Mouse (Mus musculus): ENCODE results near the gene Hdhd5. TPM values are rescaled to one million over a fixed set of nuclear protein-coding genes. Genes with fewer than 3 reads are reported as not detected.

Gene Hdhd5
- polyA plus RNA-seq, 1 experiment from 2014 or later, result 17.0 TPM

DNA sequence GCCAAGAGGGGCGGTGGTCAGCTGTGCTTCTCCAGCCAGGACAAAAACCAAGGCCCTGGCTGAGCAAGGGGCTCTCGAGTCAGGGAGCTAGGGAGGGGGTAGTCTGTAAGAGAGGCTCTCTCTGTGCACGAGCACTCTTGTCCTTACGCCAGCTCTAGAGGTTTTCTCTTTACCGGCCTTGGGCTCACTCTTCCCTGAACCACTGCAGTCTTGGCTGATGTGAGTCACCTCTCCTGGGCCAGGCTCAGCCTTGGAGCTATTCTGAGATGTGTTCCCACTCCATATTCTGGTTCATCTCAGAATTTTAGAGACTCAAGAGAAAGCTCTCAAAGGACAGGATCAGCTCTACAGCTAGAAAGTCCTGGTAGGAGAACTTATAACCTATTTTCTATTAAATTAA, 13.8 kb downstream of the Hdhd5 start:
- Histone ChIP-seq H3K27me3 (ENCODE audit: control insufficient read depth, insufficient read depth, low read length) (no peaks in the 10 kb centered on the region), H3K4me2 (replicated peaks; ENCODE audit: low read depth, low read length) (no peak overlapping the region), H3K36me3 (ENCODE audit: control insufficient read depth, insufficient read depth, low read length) (peaks cover 29% of the 10 kb centered on the region), H3K9me3 (ENCODE audit: control insufficient read depth, low read depth, low read length) (no peaks in the 10 kb centered on the region), H3K27ac (ENCODE audit: low read length) (no peak overlapping the region), H3K9ac (replicated peaks; ENCODE audit: low read depth, low read length) (no peak overlapping the region), H3K4me1 (ENCODE audit: control insufficient read depth, insufficient read depth, low read length) (no peaks in the 10 kb centered on the region), H3K4me3 (ENCODE audit: low read depth, low read length) (no peak overlapping the region)
- WGBS, result 87% methylated on average over 5 of the region's 5 CpGs
- ATAC-seq (ENCODE audit: insufficient number of reproducible peaks, insufficient read depth, low FRiP score, low read depth), result no peak

- Histone ChIP-seq H3K27ac (ENCODE audit: low read length) (no peak overlapping the region), H3K4me2 (replicated peaks; ENCODE audit: low read depth, low read length) (no peak overlapping the region), H3K9me3 (ENCODE audit: control insufficient read depth, low read depth, low read length) (no peaks in the 10 kb centered on the region), H3K27me3 (ENCODE audit: control insufficient read depth, insufficient read depth, low read length) (no peaks in the 10 kb centered on the region), H3K9ac (replicated peaks; ENCODE audit: low read depth, low read length) (no peak overlapping the region), H3K4me1 (ENCODE audit: control insufficient read depth, insufficient read depth, low read length) (no peaks in the 10 kb centered on the region), H3K4me3 (ENCODE audit: low read depth, low read length) (no peak overlapping the region), H3K36me3 (ENCODE audit: control insufficient read depth, insufficient read depth, low read length) (peaks cover 27% of the 10 kb centered on the region)
- 80% methylated on average over 6 of the region's 6 CpGs for WGBS
- no peak for ATAC-seq (ENCODE audit: insufficient number of reproducible peaks, insufficient read depth, low FRiP score, low read depth)
Observed at GRCm38 (mm10) chr6:120516879-120517278, 14.2 kb downstream of the Hdhd5 start.

- Histone ChIP-seq H3K4me2 (replicated peaks; ENCODE audit: low read depth, low read length) (no peak overlapping the region), H3K4me1 (ENCODE audit: control insufficient read depth, insufficient read depth, low read length) (no peaks in the 10 kb centered on the region), H3K9me3 (ENCODE audit: control insufficient read depth, low read depth, low read length) (no peaks in the 10 kb centered on the region), H3K4me3 (ENCODE audit: low read depth, low read length) (no peak overlapping the region), H3K27ac (ENCODE audit: low read length) (no peak overlapping the region), H3K9ac (replicated peaks; ENCODE audit: low read depth, low read length) (no peak overlapping the region), H3K27me3 (ENCODE audit: control insufficient read depth, insufficient read depth, low read length) (no peaks in the 10 kb centered on the region), H3K36me3 (ENCODE audit: control insufficient read depth, insufficient read depth, low read length) (peaks cover 23% of the 10 kb centered on the region)
- no peak for ATAC-seq (ENCODE audit: insufficient number of reproducible peaks, insufficient read depth, low FRiP score, low read depth)
- 87% methylated on average over 4 of the region's 4 CpGs for WGBS
Observed at GRCm38 (mm10) chr6:120516422-120516821, 14.7 kb downstream of the Hdhd5 start.

GRCm38 (mm10) chr6:120511212-120511611, 19.9 kb downstream of the Hdhd5 start:
- Histone ChIP-seq H3K9ac (replicated peaks; ENCODE audit: low read depth, low read length) (no peak overlapping the region), H3K27ac (ENCODE audit: low read length) (no peak overlapping the region), H3K4me2 (replicated peaks; ENCODE audit: low read depth, low read length) (no peak overlapping the region), H3K4me1 (ENCODE audit: control insufficient read depth, insufficient read depth, low read length) (no peaks in the 10 kb centered on the region), H3K4me3 (ENCODE audit: low read depth, low read length) (no peak overlapping the region), H3K27me3 (ENCODE audit: control insufficient read depth, insufficient read depth, low read length) (no peaks in the 10 kb centered on the region), H3K36me3 (ENCODE audit: control insufficient read depth, insufficient read depth, low read length) (peaks cover 6% of the 10 kb centered on the region), H3K9me3 (ENCODE audit: control insufficient read depth, low read depth, low read length) (no peaks in the 10 kb centered on the region)
- 83% methylated on average over 6 of the region's 6 CpGs for WGBS
- ATAC-seq (ENCODE audit: insufficient number of reproducible peaks, insufficient read depth, low FRiP score, low read depth), result no peak

GRCm38 (mm10) chr6:120510425-120510824, 20.7 kb downstream of the Hdhd5 start:
- H3K4me1 ChIP-seq (ENCODE audit: control insufficient read depth, insufficient read depth, low read length), result no peaks in the 10 kb centered on the region
- 87% methylated on average over 8 of the region's 8 CpGs for WGBS
- no peak overlapping the region for H3K9ac ChIP-seq (replicated peaks; ENCODE audit: low read depth, low read length)
- H3K4me3 ChIP-seq (ENCODE audit: low read depth, low read length), result no peak overlapping the region
- no peaks in the 10 kb centered on the region for H3K9me3 ChIP-seq (ENCODE audit: control insufficient read depth, low read depth, low read length)
- ATAC-seq (ENCODE audit: insufficient number of reproducible peaks, insufficient read depth, low FRiP score, low read depth), result no peak
- peaks cover 6% of the 10 kb centered on the region for H3K36me3 ChIP-seq (ENCODE audit: control insufficient read depth, insufficient read depth, low read length)
- no peak overlapping the region for H3K27ac ChIP-seq (ENCODE audit: low read length)
- H3K4me2 ChIP-seq (replicated peaks; ENCODE audit: low read depth, low read length), result no peak overlapping the region
- no peaks in the 10 kb centered on the region for H3K27me3 ChIP-seq (ENCODE audit: control insufficient read depth, insufficient read depth, low read length)

GRCm38 (mm10) chr6:120509975-120510374, 21.1 kb downstream of the Hdhd5 start:
- Histone ChIP-seq H3K27me3 (ENCODE audit: control insufficient read depth, insufficient read depth, low read length) (no peaks in the 10 kb centered on the region), H3K9ac (replicated peaks; ENCODE audit: low read depth, low read length) (no peak overlapping the region), H3K4me1 (ENCODE audit: control insufficient read depth, insufficient read depth, low read length) (no peaks in the 10 kb centered on the region), H3K4me2 (replicated peaks; ENCODE audit: low read depth, low read length) (no peak overlapping the region), H3K9me3 (ENCODE audit: control insufficient read depth, low read depth, low read length) (no peaks in the 10 kb centered on the region), H3K4me3 (ENCODE audit: low read depth, low read length) (no peak overlapping the region), H3K36me3 (ENCODE audit: control insufficient read depth, insufficient read depth, low read length) (peaks cover 6% of the 10 kb centered on the region), H3K27ac (ENCODE audit: low read length) (no peak overlapping the region)
- 71% methylated on average over 7 of the region's 7 CpGs for WGBS
- no peak for ATAC-seq (ENCODE audit: insufficient number of reproducible peaks, insufficient read depth, low FRiP score, low read depth)

DNA sequence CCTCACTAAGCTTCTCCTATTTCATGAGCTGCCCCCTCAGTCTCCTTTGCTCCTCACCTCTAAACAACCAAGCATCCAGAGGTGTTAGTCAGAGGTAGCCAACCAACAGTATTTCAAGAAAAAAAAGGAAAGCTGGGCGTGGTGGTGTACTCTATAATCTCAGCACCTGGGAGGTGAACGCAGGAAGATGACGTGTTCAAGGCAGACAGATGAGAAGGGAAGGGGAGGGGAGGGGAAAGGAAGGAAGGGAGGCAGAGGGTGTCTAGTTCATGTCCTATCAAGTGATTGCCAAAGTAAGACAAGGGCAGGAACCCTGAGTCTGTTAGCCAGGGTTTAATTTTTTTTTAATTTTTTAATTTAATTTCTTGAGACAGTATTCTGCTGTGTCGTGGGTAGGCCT, 22.5 kb downstream of the Hdhd5 start:
- no peak overlapping the region for H3K27ac ChIP-seq (ENCODE audit: low read length)
- no peak overlapping the region for H3K4me3 ChIP-seq (ENCODE audit: low read depth, low read length)
- no peaks in the 10 kb centered on the region for H3K9me3 ChIP-seq (ENCODE audit: control insufficient read depth, low read depth, low read length)
- no peaks in the 10 kb centered on the region for H3K4me1 ChIP-seq (ENCODE audit: control insufficient read depth, insufficient read depth, low read length)
- no peak for ATAC-seq (ENCODE audit: insufficient number of reproducible peaks, insufficient read depth, low FRiP score, low read depth)
- H3K9ac ChIP-seq (replicated peaks; ENCODE audit: low read depth, low read length), result no peak overlapping the region
- H3K27me3 ChIP-seq (ENCODE audit: control insufficient read depth, insufficient read depth, low read length), result no peaks in the 10 kb centered on the region
- H3K4me2 ChIP-seq (replicated peaks; ENCODE audit: low read depth, low read length), result no peak overlapping the region
- H3K36me3 ChIP-seq (ENCODE audit: control insufficient read depth, insufficient read depth, low read length), result peaks cover 6% of the 10 kb centered on the region
- WGBS, result 76% methylated on average over 4 of the region's 4 CpGs

DNA sequence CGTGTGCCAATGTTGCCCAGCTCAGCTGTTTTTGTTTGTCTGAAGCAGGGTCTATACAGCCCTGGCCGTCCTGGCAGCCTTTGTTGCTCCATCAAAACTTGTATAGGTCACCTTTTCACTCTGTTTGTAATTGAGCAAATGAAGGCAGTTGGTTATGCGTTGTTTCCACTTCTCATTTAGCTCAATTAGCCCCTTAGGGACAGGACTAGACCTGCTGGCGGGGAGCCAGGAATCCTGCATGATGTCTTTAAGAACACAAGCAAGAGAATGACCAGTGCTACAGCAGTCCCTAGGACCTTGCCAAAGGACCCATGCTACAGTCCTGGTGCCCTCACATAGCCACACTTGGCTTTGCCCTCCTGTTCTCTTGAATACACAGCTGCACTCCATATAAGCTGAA, 25.6 kb downstream of the Hdhd5 start:
- Histone ChIP-seq H3K27me3 (ENCODE audit: control insufficient read depth, insufficient read depth, low read length) (no peaks in the 10 kb centered on the region), H3K9me3 (ENCODE audit: control insufficient read depth, low read depth, low read length) (0 out of 2 replicates have a peak, but pooled peaks cover 2% of the 10 kb centered on the region), H3K27ac (ENCODE audit: low read length) (no peak overlapping the region), H3K9ac (replicated peaks; ENCODE audit: low read depth, low read length) (no peak overlapping the region), H3K36me3 (ENCODE audit: control insufficient read depth, insufficient read depth, low read length) (peaks cover 6% of the 10 kb centered on the region; the same call in 1 of the 2 replicates), H3K4me3 (ENCODE audit: low read depth, low read length) (no peak overlapping the region), H3K4me2 (replicated peaks; ENCODE audit: low read depth, low read length) (no peak overlapping the region), H3K4me1 (ENCODE audit: control insufficient read depth, insufficient read depth, low read length) (no peaks in the 10 kb centered on the region)
- ATAC-seq (ENCODE audit: insufficient number of reproducible peaks, insufficient read depth, low FRiP score, low read depth), result no peak
- WGBS, result 80% methylated on average over 4 of the region's 4 CpGs

DNA sequence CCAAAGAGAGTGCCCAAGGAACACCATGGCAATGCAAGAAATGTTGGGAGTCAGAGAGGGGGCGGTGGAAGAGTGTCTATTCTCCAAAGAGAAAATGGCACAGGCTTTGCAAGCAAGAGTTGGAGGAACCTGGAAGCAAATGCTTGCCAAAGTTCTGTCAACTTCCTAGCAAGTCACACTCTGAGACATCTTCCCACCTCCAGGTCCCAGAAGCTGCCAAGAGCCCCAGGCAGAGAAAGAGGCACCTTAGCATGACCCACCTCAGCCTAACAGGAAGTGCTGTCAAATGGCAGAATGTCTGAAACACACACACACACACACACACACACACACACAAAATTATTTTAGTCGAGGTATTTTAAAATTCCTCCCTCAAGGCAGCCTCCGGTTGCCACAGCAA, 27.1 kb downstream of the Hdhd5 start:
- H3K4me1 ChIP-seq (ENCODE audit: control insufficient read depth, insufficient read depth, low read length), result no peaks in the 10 kb centered on the region
- H3K4me2 ChIP-seq (replicated peaks; ENCODE audit: low read depth, low read length), result no peak overlapping the region
- 0 out of 2 replicates have a peak, but pooled peaks cover 6% of the 10 kb centered on the region for H3K9me3 ChIP-seq (ENCODE audit: control insufficient read depth, low read depth, low read length)
- WGBS, result 68% methylated on average over 3 of the region's 3 CpGs
- H3K4me3 ChIP-seq (ENCODE audit: low read depth, low read length), result no peak overlapping the region
- no peak overlapping the region for H3K9ac ChIP-seq (replicated peaks; ENCODE audit: low read depth, low read length)
- H3K27ac ChIP-seq (ENCODE audit: low read length), result no peak overlapping the region
- no peaks in the 10 kb centered on the region for H3K36me3 ChIP-seq (ENCODE audit: control insufficient read depth, insufficient read depth, low read length)
- H3K27me3 ChIP-seq (ENCODE audit: control insufficient read depth, insufficient read depth, low read length), result no peaks in the 10 kb centered on the region
- ATAC-seq (ENCODE audit: insufficient number of reproducible peaks, insufficient read depth, low FRiP score, low read depth), result no peak

Data from stomach, embryonic 14.5 days (tissue).